Mouse (Mus musculus) megakaryocyte, adult 5-6 weeks (primary cell): ENCODE data around the gene Mettl23. TPM values are rescaled to one million over a fixed set of nuclear protein-coding genes. Genes with fewer than 3 reads are reported as not detected.
A peak's percentile ranks its signal among the peaks of the same experiment; 100 is the strongest.
"Not testable (repeated sequence)": the region's sequence is repeated elsewhere in the genome, so short reads cannot be mapped to it uniquely, and the experiment has no call there.

Source experiments
- ATAC-seq: 2 replicates; pipeline ENCODE4 v1.8.0; 2016; ENCODE audit warnings: mild to moderate bottlenecking, inconsistent platforms; ENCODE audit not compliant: poor library complexity, severe bottlenecking
- total RNA-seq, 2 experiments: library from RNA; stranded (forward) in 1 of 2; stranded (reverse) in 1 of 2; fragments of 153-499, 151-499 nt in 1 of 2; fragments of 221-1000, 200-1000 nt in 1 of 2; gene quantifications; 2 replicates each; pipeline versions ENCODE4 v1.2.3 to v1.2.4; 2015 to 2017

The Mettl23 gene
- total RNA-seq, 2 experiments from 2014 or later = 38.5 to 61.3 TPM

- ATAC-seq = no peak
These were observed 3.6 kb downstream of the Mettl23 start for GRCm38 (mm10) chr11:116846593-116847181.

- ATAC-seq = no peak
These were observed 4.4 kb downstream of the Mettl23 start for GRCm38 (mm10) chr11:116847187-116848085.

GRCm38 (mm10) chr11:116848086-116848876 lies 5.2 kb downstream of the Mettl23 start:
- no peak for ATAC-seq

- not testable (repeated sequence) for ATAC-seq
These were observed 5.8 kb downstream of the Mettl23 start for GRCm38 (mm10) chr11:116848877-116849178.

- no peak for ATAC-seq
These were observed 6.5 kb downstream of the Mettl23 start for GRCm38 (mm10) chr11:116849587-116849986.

- no peak for ATAC-seq
These were observed 7.0 kb downstream of the Mettl23 start for GRCm38 (mm10) chr11:116850085-116850484.

GRCm38 (mm10) chr11:116850833-116851477 lies 7.9 kb downstream of the Mettl23 start:
- ATAC-seq = no peak

- no peak for ATAC-seq
These were observed 8.7 kb downstream of the Mettl23 start for GRCm38 (mm10) chr11:116851576-116852290.

GRCm38 (mm10) chr11:116852291-116852890 lies 9.3 kb downstream of the Mettl23 start, which contains the start of gene Mfsd11:
TSS of gene Mfsd11 (plus strand) at chr11:116852440.
- ATAC-seq = peak; percentile 34

- ATAC-seq = peak; percentile 74
These were observed 9.9 kb downstream of the Mettl23 start, which contains the start of gene Srsf2 for GRCm38 (mm10) chr11:116852891-116853511. TSS of gene Srsf2 (minus strand) at chr11:116853094.

- ATAC-seq = peak; percentile 75
These were observed 10.4 kb downstream of the Mettl23 start for GRCm38 (mm10) chr11:116853512-116853928.

GRCm38 (mm10) chr11:116854279-116854678 lies 11.2 kb downstream of the Mettl23 start:
- no peak for ATAC-seq

GRCm38 (mm10) chr11:116857183-116857850 lies 14.2 kb downstream of the Mettl23 start:
- ATAC-seq = no peak

GRCm38 (mm10) chr11:116864444-116864843 lies 21.4 kb downstream of the Mettl23 start:
- no peak for ATAC-seq

GRCm38 (mm10) chr11:116865945-116866585 lies 23.0 kb downstream of the Mettl23 start:
- no peak for ATAC-seq

GRCm38 (mm10) chr11:116868129-116868528 lies 25.1 kb downstream of the Mettl23 start:
- no peak for ATAC-seq

GRCm38 (mm10) chr11:116869223-116869622 lies 26.1 kb downstream of the Mettl23 start:
- ATAC-seq = no peak

- ATAC-seq = no peak
These were observed 26.6 kb downstream of the Mettl23 start for GRCm38 (mm10) chr11:116869641-116870040.
